Mouse (Mus musculus) bone marrow, adult 2 months (tissue): ENCODE measurements around the gene Gm26602.

Source experiments
- CTCF ChIP-seq: fragments of 200-500 bp; IDR thresholded peaks from 2 replicates; pipeline ENCODE4 v1.5.1; 2011; ENCODE audit warnings: low read length, control low read depth; ENCODE audit not compliant: control insufficient read depth, insufficient read depth
- POLR2A ChIP-seq: fragments of 200-500 bp; IDR thresholded peaks from 2 replicates; pipeline ENCODE4 v1.6.1; 2011; ENCODE audit warnings: low read depth, mild to moderate bottlenecking, control low read depth, low read length, borderline replicate concordance; ENCODE audit not compliant: control insufficient read depth

GRCm38 (mm10) chr10:79928907-79929701, 18.4 kb downstream of the Gm26602 start:
- TF ChIP-seq CTCF: no peak
- no peak for TF ChIP-seq POLR2A
